Mouse (Mus musculus): Measurements from ENCODE around the gene Ano6.

The Ano6 gene

DNA sequence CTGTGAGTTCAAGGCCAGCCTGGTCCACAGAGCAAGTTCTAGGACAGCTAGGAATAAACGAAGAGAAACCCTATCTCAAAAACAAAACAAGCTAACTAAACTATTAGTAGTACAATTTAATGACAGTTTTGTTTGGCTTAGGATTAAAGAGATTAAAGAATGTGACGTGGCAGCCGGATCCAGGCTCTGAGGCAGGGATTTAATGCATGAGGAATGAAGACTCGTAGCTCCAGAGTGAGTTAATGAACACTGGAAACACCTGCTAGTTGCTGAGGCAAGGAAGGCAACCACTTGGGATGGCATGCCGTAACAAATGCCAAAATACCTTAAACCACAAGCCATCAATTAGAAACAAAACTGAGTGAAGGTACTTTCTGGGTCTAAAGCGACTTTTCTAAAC lies 153.7 kb downstream of the Ano6 start:
- DNase-seq = no peak

DNA sequence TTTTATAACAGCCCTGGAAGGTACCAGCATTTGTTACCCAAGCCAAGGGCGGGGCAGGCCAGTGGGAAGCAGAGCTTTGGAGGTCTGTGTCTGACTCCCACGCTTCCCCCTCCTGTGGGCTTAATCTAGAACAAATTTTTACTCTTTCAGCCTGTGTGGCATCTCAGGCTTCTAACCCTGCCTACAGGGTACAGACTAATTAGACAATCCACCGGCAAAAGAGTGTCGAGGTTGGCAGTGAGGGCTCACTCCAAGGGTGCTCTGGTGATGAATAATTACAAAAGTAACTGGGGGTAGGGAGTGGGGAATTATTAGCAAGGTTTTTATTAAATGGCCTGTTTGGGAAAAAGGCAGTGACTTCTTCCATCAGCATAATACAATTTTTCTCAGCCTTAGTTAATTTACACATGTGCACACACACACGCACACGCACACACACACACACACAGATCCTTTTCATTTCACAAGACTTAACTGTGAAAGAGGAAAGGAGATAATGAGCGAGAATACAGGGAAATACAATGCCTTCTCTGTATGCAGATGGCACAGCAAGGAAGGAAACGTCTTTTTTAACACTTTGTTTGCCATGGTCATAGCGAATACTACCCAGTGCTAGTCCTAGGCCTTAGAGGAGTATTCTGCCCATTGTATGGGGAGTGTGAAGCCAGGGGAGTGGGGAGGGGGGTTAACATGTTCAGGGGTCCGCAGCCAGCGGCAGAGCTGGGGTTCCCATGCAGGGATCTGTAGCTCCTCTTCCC lies 155.5 kb downstream of the Ano6 start:
- DNase-seq = no peak

DNA sequence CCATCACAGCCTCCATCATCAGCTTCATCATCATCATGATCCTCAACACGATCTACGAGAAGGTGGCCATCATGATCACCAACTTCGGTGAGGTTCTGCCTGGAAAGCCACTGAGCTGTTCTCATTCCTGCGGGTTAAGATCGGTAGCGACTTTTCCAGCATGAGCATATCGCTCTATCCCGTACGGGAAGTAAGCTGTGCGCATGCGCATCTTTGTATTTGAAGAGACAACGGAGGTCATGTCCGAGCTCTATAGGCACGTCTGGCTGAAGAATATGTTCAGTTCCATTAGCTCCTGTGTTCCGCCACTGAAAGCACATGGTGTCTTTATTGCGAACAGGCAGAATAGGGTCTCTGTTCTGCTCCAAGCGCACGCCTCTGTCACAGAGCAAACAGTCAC lies 157.8 kb downstream of the Ano6 start:
- no peak for DNase-seq

DNA sequence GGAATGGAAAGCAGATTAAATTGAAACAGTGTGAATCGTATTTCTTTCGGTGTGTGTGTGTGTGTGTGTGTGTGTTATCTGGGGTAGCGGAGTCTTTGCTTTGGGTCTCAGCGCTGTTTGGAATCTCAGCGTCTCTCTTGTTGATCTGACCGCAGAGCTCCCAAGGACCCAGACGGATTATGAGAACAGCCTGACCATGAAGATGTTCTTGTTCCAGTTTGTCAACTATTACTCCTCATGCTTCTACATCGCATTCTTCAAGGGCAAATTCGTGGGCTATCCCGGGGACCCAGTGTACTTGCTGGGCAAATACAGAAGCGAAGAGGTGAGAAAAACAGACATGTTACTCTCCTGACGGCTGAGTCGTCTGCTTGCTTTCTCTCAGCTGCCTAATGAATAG lies 158.7 kb downstream of the Ano6 start:
- no peak for DNase-seq

DNA sequence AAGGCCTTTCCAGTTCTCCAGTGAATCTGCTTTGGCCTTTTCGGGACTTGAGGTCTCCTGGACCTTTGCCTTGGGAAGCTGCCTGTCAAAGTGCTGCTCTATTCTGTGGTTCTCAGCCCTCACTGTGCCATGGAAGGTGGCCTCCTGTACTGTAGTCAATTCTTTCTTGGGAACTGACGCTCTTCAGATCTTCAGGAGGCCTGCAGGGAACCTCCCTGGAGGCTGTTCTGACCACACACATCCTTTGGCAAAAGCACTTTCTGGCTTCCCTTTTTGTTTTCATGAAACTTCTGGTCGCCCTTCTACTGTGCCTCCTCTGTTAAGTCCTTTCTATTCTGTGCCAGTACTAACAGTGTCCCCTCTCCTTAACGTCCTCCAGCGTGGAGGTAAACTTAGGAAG lies 160.9 kb downstream of the Ano6 start:
- DNase-seq = no peak

DNA sequence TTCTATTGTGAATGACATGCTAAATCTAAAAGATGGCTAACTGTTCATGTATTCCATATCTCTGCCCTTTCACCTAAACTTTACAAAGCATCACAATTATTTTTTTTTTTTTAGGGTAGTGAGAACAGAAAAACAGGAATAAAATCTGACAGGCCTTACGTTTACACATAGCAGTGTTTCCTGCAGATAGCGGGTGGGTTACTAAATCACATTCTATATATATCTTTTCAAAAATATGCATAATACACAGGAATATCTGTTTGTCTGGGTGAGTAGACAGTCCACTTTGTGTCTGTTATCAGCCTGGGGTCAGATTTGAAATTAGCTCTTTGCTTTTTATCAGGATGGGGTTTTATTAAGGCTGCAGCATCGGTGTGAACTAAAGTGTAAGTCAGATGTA lies 166.0 kb downstream of the Ano6 start:
- no peak for DNase-seq

DNA sequence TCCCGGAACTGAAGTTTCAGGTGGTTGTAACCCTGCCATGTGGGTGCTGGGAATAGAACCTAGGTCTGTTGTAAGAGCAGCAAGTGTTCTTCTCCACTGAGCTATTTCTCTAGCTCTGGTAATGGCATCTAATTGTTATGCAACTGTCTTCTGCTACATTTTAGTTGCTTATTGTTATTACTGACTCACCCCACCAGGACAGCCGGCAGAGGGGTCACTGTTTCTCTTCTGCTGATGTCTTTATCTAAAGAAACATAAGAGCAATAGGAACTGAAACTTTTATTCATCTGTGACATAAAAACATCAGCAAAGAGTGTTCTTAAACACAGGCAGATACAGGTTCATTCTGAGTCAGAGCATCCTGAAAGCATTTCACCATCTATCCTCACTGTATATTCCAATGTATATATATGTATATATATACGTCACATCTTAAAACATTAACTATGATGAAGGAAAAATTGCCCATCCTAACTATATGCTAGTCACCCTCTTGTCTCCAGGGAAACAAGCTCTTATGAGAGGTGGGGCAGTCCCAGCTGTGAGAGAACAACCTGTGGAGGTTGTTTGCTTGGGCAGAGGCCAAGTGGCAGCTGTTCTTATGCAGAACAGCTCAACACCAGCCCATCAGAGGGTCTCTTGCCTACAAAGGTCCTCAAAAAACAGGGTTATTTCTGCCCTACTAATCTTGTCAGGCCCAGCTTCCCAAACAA lies 171.9 kb downstream of the Ano6 start:
- no peak for DNase-seq

DNA sequence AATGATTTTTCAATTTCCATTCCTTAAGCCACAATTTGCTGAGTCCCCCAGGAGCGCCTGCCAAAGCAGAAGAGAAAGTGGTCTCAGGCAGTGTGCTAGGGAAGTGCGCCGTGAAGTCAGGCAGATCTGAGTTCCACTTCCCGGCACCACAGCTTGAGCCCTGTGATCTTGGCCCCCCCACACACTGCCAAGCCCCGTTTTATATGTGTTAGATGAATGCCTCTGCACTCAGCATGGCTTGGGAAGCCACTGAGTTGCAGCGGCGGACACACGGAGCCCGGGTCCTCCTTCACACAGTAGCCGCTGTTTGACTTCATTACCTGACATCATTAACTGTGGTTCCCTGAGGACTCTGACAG lies 172.5 kb downstream of the Ano6 start:
- DNase-seq = no peak

DNA sequence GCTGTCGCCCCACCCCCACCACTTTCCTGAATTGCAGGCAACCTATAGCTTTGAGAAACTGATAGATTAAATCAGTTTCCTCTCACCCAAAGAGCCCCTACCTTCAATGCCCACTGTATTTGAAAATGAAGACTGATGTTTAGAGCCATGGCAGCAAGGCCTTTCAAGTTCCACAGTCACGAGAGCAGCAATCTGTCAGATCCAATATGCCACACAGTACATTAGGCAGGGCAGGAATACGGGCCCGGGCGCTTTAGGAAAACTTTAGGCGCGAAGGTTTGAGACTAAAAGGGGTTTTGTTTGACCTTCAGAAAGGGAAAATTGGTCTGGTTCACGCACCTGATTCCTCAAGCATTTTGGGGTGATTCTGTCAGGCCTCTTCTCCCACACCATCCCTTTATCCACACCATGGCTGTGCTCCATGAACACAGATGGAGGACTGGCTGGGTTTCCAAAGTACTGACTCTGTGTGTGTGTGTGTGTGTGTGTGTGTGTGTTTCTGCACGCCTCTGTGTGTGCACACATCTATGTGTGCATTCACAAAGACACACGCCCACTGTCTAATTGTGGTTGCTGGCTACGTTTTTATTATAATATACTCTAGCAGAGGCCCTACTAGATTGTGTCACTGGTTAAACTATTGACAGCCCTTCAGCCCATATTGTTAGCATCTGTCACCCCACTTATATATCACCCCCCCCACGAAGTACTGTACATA lies 173.0 kb downstream of the Ano6 start:
- DNase-seq = no peak

DNA sequence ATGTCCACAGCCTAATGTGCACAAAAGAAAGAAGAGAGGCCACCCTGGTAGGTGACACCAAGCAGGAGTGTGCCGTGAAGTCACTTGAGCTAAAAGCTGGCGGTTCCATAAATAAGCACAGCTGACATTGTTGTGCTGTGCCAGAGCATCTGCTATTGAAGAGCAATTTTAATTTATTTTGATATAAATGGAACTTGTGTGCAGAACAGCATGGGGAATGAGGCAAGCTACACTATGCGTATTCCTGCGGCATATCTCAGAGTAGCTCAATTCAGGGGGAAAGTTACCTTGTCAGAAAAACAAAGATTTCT lies 173.6 kb downstream of the Ano6 start:
- DNase-seq = no peak

DNA sequence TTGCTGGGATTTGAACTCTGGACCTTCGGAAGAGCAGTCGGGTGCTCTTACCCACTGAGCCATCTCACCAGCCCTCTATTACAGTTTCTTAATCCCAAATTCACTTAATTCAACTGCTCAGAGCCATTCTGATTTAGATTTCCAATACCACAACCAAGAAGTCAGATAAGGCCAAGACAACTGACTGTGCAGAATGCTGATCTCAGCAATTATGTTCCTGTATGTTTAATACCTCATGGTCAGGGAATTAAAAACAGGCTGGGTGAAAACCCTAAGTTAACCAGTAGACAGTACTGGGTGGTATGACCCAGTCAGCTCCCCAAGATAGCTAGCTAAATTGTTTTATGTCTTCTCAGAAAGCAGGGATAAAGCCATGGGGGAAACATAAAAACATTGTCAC lies 176.3 kb downstream of the Ano6 start:
- DNase-seq = no peak

DNA sequence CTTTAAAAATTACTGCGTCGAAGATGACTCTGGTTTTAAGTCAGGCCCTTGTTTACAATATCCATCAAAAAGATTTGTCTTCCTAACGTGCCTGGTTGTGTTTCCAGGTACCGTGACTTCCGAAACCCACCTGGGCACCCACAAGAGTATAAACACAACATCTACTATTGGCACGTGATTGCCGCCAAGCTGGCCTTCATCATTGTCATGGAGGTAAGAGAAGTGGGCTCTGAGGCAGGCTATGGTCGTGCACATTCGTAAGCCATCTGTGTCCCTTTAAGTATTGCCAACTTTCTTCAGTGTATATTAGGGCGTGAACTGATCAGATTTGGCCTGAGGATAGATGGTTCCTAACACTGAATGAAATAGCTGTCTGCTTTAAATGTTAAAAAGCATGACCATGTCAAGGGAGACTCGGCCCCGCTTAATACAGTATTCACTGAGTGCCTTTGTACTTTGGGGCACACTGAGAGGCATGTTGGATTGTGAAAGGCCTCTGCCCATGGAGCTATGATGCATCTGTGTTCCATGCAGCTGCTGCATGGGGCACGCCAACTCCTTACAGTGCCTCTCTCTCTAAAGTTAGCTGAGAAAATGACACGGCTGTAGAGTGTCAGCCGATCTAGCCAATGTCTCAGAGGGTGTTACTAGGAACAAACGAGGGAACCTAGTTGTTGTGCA lies 177.0 kb downstream of the Ano6 start:
- DNase-seq = no peak

DNA sequence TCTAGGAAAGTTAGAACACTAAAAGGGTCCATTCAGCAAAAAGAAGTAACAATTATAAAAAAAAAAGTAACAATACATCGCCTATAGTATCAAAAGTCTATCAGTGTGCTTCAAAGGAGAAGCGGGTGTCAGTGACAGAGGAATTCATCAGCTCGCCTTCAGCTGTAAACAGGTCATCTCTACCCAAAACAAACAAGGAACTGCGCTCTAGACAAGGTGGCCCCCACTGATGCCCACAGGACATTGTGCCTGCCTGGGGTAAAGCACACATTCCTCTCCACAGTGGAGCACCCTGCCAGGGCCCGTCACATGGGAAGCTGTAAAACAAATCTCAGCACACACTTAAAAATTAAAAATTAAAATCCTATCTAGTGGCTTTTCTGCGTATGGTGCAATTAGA lies 179.0 kb downstream of the Ano6 start:
- no peak for DNase-seq

DNA sequence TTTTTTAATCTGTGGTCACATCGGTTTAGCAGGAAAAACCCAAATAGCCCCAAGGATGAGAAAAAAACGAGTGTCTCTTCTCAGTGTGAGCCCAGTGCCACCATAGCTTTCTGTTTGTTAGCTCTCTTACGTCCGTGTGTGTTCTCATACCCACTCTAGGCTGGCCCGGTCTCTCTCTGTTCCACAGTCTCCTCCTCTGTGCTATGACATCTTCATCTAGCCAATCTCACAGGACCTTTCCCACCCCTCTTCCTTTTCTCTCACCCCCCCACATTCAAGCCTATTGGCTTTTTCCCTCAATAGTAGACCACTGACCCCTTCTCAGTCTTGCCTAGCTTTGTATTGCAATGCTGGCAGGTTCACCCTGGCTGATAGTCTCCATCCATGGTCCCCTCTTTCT lies 179.5 kb downstream of the Ano6 start:
- no peak for DNase-seq

DNA sequence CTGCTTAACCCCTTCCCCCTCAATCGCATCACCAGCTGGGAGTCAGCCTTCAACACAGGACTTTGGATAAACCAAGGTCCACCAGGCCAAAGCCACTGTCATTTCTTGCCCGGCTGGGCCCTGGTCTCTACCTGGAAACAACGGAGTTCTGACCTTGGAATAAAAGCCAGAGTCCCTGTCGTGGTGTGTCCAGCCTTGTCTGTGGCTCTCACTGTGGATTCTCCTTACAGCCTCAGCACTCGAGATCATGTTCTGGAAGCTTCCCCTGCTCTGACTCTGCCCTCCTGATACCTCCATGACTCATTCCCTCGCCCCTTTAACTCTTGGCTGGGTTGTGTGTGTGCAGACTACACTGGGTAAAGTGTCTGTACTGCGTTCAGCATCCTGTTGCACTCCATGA lies 180.0 kb downstream of the Ano6 start:
- no peak for DNase-seq

DNA sequence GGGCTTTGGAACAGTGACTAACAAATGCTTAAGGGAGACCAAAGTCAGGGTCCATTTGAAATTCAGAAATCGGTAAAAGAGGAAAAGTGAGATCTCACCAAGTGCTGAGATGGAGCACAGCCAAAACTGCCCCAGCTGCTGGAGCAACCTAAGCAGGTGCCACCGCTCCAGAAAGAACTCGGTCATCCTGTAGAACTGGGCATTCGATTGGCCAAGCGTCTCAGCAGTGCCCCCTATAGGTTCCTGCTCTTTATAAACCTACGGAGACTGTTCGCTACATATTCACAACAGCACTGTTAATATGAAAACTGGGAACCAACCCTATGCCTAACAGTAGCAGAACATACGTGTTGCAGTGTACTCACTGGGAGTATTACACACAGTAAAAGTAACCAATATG lies 180.7 kb downstream of the Ano6 start:
- DNase-seq = peak; percentile 33

DNA sequence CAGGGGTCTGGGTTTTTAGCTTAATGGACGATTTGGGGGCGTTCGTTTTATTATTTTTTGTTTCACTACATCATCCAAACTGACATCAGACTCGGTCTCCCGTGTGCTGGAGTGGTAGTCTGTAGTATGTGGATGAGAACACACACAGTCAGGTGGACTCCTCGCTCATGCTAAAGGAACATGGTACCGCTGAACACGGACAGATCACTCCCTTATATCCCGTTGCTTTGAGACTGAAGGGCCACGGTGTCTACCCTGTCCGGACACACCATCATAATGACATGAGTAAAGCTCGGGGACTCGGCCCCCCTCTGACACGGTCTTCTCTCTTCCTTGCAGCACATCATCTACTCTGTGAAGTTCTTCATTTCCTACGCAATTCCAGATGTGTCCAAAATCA lies 181.5 kb downstream of the Ano6 start:
- no peak for DNase-seq

DNA sequence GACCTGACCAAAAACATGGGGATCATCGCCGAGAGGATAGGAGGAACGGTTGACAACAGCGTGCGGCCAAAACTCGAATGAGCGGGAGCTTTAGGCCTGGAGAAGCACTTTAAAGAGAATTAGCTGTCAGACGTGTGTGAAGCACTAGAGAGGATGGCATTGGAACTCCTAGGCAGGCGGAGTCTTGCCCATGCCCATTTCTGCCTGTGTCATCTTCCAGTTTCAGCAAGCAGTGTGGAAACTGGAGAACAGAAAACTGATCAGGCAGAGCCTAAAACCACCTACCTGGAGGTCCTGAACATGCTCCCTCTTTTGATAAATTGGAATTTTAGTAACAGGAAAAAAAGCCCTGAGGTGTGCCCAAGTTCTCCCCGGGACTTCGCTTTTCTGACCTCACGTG lies 182.0 kb downstream of the Ano6 start:
- DNase-seq = no peak

DNA sequence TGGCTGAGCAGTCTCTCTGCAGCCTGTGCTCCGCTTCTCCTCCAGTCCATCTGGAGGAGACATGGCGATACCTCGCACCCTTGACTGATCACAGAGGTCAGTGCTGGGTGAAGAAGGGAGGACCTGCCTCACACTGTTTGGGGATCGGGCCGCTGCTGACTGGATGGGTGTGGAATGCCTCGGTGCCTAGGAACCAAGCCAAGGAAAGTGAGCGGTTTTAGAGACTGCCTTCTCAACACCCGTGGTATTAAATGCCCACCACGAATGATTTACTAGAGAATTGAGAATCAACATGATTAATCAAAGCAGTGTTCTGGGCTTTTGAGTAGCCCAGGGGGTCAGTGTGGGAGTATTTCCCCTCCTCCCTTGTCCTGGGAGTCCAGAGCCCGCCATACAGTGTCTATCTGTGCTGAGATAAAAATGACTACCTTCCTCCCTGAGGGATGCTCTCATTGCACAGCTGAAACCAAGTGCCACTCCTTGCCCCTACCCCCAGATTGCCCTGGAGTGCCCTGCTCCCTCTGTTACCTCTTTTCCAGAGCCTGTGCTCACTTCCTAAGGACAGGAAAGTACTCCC lies 183.5 kb downstream of the Ano6 start:
- no peak for DNase-seq

DNA sequence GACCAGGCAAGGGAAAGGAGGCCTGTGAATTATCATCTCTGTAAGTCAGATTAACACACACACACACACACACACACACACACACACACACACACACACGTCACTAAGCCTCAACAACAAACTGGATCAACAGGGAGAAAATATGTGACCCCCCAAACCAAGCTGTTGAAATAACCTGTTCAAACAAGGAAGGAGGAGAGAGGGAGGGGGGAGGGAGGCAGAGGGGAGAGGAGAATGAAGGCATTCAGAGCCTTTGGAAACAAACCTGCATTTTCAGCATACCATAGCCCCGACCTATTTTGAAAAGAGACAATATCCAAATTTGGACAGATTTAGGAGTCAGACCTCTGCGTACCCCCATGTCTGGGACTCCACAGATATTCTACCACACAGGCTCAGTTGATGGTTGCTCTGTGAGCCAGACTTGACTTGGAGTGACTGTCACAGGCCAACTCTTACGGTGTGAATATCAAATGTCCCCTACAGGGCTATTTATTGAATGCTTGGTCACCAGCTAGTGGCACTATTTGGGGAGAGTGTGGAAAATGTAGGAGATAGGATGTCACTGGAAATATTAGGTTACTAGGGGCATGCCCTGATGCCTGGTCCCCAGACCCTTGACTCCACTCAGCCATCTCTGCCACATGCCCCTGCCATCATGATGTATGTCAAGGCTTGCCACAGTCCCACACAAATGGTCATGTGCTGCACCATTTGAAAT lies 185.7 kb downstream of the Ano6 start:
- DNase-seq = no peak

DNA sequence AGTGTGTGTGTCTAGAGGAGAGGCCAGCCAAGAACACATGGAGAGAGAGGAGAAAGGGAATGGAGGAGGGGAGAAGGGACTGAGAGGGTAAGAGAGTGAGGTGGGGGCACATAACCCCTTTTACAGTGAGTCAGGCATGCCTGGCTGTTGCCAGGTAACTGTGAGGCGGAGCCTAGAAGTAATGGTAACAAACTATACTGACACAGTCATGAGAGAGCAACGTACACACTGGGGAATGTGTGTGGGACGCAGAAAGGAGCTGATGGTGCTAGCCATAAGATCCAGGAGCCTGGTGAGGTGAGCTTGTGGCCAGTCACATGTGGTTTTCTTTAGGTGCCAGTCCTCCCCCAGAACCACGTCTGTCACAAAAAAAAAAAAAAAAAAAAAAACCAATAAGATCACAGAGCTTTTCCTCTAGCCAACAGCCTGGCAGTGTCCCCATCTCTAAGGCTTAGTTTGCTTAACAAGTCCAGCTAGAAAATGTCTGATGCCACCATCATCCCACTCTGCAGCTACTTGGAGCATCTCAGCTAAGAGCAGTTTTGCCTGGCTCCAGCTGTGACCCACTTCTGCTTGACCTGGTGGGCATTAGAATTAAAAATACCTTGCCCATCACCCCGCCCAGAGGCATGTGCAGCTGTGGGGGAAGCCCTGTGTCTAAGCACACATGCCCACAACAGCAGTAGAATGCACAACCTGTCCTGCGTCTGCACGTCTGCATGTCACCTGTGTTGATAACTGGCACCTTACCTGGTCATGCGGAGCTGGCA lies 186.7 kb downstream of the Ano6 start:
- DNase-seq = no peak

DNA sequence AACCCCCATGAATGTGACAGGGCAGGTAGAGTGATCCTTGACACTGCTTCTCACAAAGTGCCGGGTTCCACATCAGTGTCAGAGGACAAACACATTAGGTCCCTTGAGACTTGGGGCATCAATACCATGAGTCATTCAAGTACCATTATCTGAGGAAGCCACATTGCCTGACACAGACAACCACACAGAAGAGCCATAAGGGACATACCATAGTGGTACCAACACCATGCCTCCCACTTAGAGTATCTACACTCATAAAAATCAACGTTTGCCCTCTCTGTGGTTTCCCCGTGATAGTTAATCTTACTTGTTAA lies 187.3 kb downstream of the Ano6 start:
- DNase-seq = no peak
